Mouse (Mus musculus): ENCODE data around the gene Galr3.

- no peak for TF ChIP-seq CTCF (IDR thresholded peaks at IDR 0.05; ENCODE audit: low read depth)
- TF ChIP-seq EP300 (IDR thresholded peaks at IDR 0.05; ENCODE audit: low read depth) = no peak
These were observed 32.1 kb downstream of the Galr3 start for GRCm38 (mm10) chr15:79073752-79074151.

All from heart, postnatal 0 days (tissue).